Mouse (Mus musculus) limb, embryonic 13.5 days (tissue): ENCODE results near the gene Zfp512b. TPM values are rescaled to one million over a fixed set of nuclear protein-coding genes. Genes with fewer than 3 reads are reported as not detected.
A peak's percentile ranks its signal among the peaks of the same experiment; 100 is the strongest.

Source experiments
- ATAC-seq: fragments of 200-750 bp; cut with Nextera tagmentation; 2 replicates; pipeline ENCODE4 v1.8.0; 2017; ENCODE audit warnings: low read depth, moderate number of reproducible peaks, moderate TSS enrichment; ENCODE audit not compliant: low FRiP score
- H3K27ac ChIP-seq: fragments of 300-500 bp; sonication (generic); 2 replicates; pipeline ENCODE4 v1.5.1; 2015; ENCODE audit warnings: inconsistent platforms, mild to moderate bottlenecking, moderate library complexity
- H3K27me3 ChIP-seq: fragments of 300-500 bp; sonication (generic); 2 replicates; pipeline ENCODE4 v1.6.1; 2015; ENCODE audit warnings: mild to moderate bottlenecking, inconsistent platforms
- H3K36me3 ChIP-seq: fragments of 300-500 bp; sonication (generic); 2 replicates; pipeline ENCODE4 v1.6.1; 2015; ENCODE audit warnings: inconsistent platforms, mild to moderate bottlenecking, moderate library complexity
- H3K4me1 ChIP-seq: fragments of 300-500 bp; sonication (generic); 2 replicates; pipeline ENCODE4 v1.6.1; 2015; ENCODE audit warnings: inconsistent platforms
- H3K4me2 ChIP-seq: fragments of 300-500 bp; sonication (generic); replicated peaks from 2 replicates; pipeline ENCODE4 v1.6.1; 2015; ENCODE audit warnings: inconsistent platforms, mild to moderate bottlenecking, moderate library complexity
- H3K4me3 ChIP-seq: fragments of 300-500 bp; sonication (generic); 2 replicates; pipeline ENCODE4 v1.5.1; 2015; ENCODE audit warnings: moderate library complexity, mild to moderate bottlenecking, inconsistent platforms
- H3K9ac ChIP-seq: fragments of 300-500 bp; sonication (generic); 2 replicates; pipeline ENCODE4 v1.6.1; 2015; ENCODE audit warnings: mild to moderate bottlenecking, inconsistent platforms
- H3K9me3 ChIP-seq: fragments of 300-500 bp; sonication (generic); 2 replicates; pipeline ENCODE4 v1.6.1; 2016; ENCODE audit warnings: inconsistent platforms
- WGBS: fragments of 180-500 bp; shearing (Covaris S2); methylation state at CpG from one replicate; pipeline ENCODE4 v1.1.7; 2015; 5-methylcytosine and 5-hydroxymethylcytosine counted together
- polyA plus RNA-seq: library from polyadenylated mRNA; unstranded; fragments of >200 nt; fragmentation: Nextera tagmentation; extraction: Ambion mirVana; gene quantifications from 2 replicates; pipeline ENCODE4 v1.2.1, GENCODE M21; 2015

The Zfp512b gene
- polyA plus RNA-seq, 1 experiment from 2014 or later = 69.4 TPM

DNA sequence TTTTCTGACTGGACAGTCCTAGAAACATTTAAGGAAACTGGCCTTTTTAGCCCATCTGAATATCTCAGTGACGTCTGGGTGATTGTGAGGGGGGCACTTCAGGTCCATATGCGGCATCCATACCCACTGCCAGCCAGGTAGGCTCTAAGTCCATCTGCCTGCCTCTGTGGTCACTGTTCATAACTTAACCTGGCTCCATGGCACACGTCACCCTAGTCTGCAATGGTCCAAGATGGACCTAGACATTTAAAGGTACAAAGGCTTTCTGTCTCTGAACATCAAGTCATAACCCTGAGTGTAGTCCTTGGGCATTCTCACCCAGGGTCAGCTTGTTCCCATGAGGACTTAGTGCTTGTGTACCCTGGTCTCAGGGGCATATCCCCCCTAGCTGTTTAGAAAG lies 25.3 kb downstream of the Zfp512b start:
- Histone ChIP-seq H3K9me3 (no peaks in the 10 kb centered on the region), H3K4me3 (no peak overlapping the region), H3K9ac (no peak overlapping the region), H3K4me2 (no peak overlapping the region), H3K27ac (no peak overlapping the region), H3K36me3 (0 out of 2 replicates have a peak, but pooled peaks cover 11% of the 10 kb centered on the region), H3K4me1 (no peaks in the 10 kb centered on the region), H3K27me3 (no peaks in the 10 kb centered on the region)
- ATAC-seq = no peak
- 79% methylated on average over 3 of the region's 3 CpGs for WGBS

- no peaks in the 10 kb centered on the region for H3K27me3 ChIP-seq
- no peaks in the 10 kb centered on the region for H3K4me1 ChIP-seq
- no peak for ATAC-seq
- H3K4me3 ChIP-seq = no peak overlapping the region
- H3K27ac ChIP-seq = no peak overlapping the region
- H3K4me2 ChIP-seq = no peak overlapping the region
- H3K9ac ChIP-seq = no peak overlapping the region
- no peaks in the 10 kb centered on the region for H3K9me3 ChIP-seq
- peaks cover 55% of the 10 kb centered on the region for H3K36me3 ChIP-seq
Observed at GRCm38 (mm10) chr2:181553772-181554171, 38.8 kb downstream of the Zfp512b start.

GRCm38 (mm10) chr2:181550233-181550632 lies 42.4 kb downstream of the Zfp512b start:
- Histone ChIP-seq H3K36me3 (peaks cover 85% of the 10 kb centered on the region), H3K27ac (no peak overlapping the region), H3K27me3 (no peaks in the 10 kb centered on the region), H3K9me3 (no peaks in the 10 kb centered on the region), H3K9ac (no peak overlapping the region), H3K4me2 (no peak overlapping the region), H3K4me3 (no peak overlapping the region), H3K4me1 (no peaks in the 10 kb centered on the region)
- 93% methylated on average over 2 of the region's 2 CpGs for WGBS
- no peak for ATAC-seq

GRCm38 (mm10) chr2:181548682-181549081 lies 43.9 kb downstream of the Zfp512b start:
- no peak for ATAC-seq
- H3K4me3 ChIP-seq = no peak overlapping the region
- peaks cover 79% of the 10 kb centered on the region for H3K36me3 ChIP-seq
- 89% methylated on average over 5 of the region's 5 CpGs for WGBS
- no peak overlapping the region for H3K27ac ChIP-seq
- no peaks in the 10 kb centered on the region for H3K4me1 ChIP-seq
- H3K9me3 ChIP-seq = no peaks in the 10 kb centered on the region
- H3K4me2 ChIP-seq = no peak overlapping the region
- no peak overlapping the region for H3K9ac ChIP-seq
- H3K27me3 ChIP-seq = no peaks in the 10 kb centered on the region

DNA sequence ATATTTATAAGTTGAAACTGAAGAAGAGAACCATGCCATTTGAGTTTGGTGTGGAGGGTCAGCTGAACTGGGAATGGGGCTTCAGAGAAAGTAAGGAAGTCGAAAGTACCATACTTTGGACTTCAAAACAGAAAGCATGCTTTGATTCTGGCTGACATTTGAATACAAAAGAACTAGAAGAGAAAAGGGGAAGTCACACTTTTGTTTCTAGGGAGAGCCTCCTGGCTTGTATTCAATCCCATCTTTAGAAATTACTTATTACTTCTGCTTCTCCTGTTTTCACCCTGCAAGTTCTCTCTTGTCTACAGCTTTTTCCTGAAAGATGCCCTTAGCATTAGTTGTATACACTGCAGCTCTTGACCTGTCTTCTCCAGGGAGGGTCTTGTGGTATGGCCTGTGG lies 44.4 kb downstream of the Zfp512b start:
- no peak overlapping the region for H3K9ac ChIP-seq
- peaks cover 75% of the 10 kb centered on the region for H3K36me3 ChIP-seq
- H3K27me3 ChIP-seq = no peaks in the 10 kb centered on the region
- WGBS = 77% methylated on average over 1 of the region's 1 CpGs
- H3K4me3 ChIP-seq = no peak overlapping the region
- no peak for ATAC-seq
- H3K4me1 ChIP-seq = no peaks in the 10 kb centered on the region
- H3K4me2 ChIP-seq = no peak overlapping the region
- H3K9me3 ChIP-seq = no peaks in the 10 kb centered on the region
- H3K27ac ChIP-seq = no peak overlapping the region

GRCm38 (mm10) chr2:181546142-181546541 lies 46.5 kb downstream of the Zfp512b start:
- Histone ChIP-seq H3K4me2 (no peak overlapping the region), H3K27me3 (no peaks in the 10 kb centered on the region), H3K9me3 (no peaks in the 10 kb centered on the region), H3K4me3 (no peak overlapping the region), H3K36me3 (peaks cover 54% of the 10 kb centered on the region), H3K9ac (no peak overlapping the region), H3K4me1 (no peaks in the 10 kb centered on the region), H3K27ac (no peak overlapping the region)
- no peak for ATAC-seq
- WGBS = 96% methylated on average over 7 of the region's 7 CpGs

- no peak overlapping the region for H3K4me2 ChIP-seq
- no peak overlapping the region for H3K27ac ChIP-seq
- H3K9ac ChIP-seq = no peak overlapping the region
- H3K36me3 ChIP-seq = peaks cover 12% of the 10 kb centered on the region
- H3K27me3 ChIP-seq = no peaks in the 10 kb centered on the region
- WGBS = 87% methylated on average over 6 of the region's 6 CpGs
- no peak for ATAC-seq
- H3K4me3 ChIP-seq = no peak overlapping the region
- H3K9me3 ChIP-seq = no peaks in the 10 kb centered on the region
- peaks cover 7% of the 10 kb centered on the region for H3K4me1 ChIP-seq
Observed at GRCm38 (mm10) chr2:181541761-181542380, 50.7 kb downstream of the Zfp512b start.

- WGBS = 85% methylated on average over 2 of the region's 2 CpGs
- peaks cover 2% of the 10 kb centered on the region for H3K36me3 ChIP-seq
- no peaks in the 10 kb centered on the region for H3K9me3 ChIP-seq
- no peak overlapping the region for H3K4me2 ChIP-seq
- no peaks in the 10 kb centered on the region for H3K27me3 ChIP-seq
- peak; percentile 71 for ATAC-seq
- no peak overlapping the region for H3K9ac ChIP-seq
- H3K4me1 ChIP-seq = peaks cover 7% of the 10 kb centered on the region
- 0 out of 2 replicates have a peak overlapping the region, but pooled peaks have one; percentile 48 for H3K27ac ChIP-seq
- H3K4me3 ChIP-seq = no peak overlapping the region
Observed at GRCm38 (mm10) chr2:181537444-181538047, 55.1 kb downstream of the Zfp512b start.

GRCm38 (mm10) chr2:181536410-181536809 lies 56.2 kb downstream of the Zfp512b start:
- Histone ChIP-seq H3K4me3 (no peak overlapping the region), H3K9me3 (peaks cover 8% of the 10 kb centered on the region; the same call in 1 of the 2 replicates), H3K4me1 (peaks cover 7% of the 10 kb centered on the region), H3K36me3 (peaks cover 13% of the 10 kb centered on the region), H3K9ac (no peak overlapping the region), H3K4me2 (no peak overlapping the region), H3K27me3 (no peaks in the 10 kb centered on the region), H3K27ac (no peak overlapping the region)
- 92% methylated on average over 2 of the region's 2 CpGs for WGBS
- no peak for ATAC-seq

- Histone ChIP-seq H3K4me2 (no peak overlapping the region), H3K9ac (no peak overlapping the region), H3K9me3 (peaks cover 24% of the 10 kb centered on the region; the same call in 1 of the 2 replicates), H3K4me3 (no peak overlapping the region), H3K4me1 (peaks cover 2% of the 10 kb centered on the region), H3K36me3 (peaks cover 45% of the 10 kb centered on the region), H3K27me3 (no peaks in the 10 kb centered on the region), H3K27ac (no peak overlapping the region)
- 97% methylated on average over 3 of the region's 3 CpGs for WGBS
- no peak for ATAC-seq
Observed at GRCm38 (mm10) chr2:181532589-181532988, 60.0 kb downstream of the Zfp512b start.
